Mouse (Mus musculus) ES-Bruce4 (cell line): ENCODE results near the gene Klrb1f.
"Not testable (repeated sequence)": the region's sequence is repeated elsewhere in the genome, so short reads cannot be mapped to it uniquely, and the experiment has no call there.

ENCODE experiments used
- CTCF ChIP-seq: IDR thresholded peaks from one replicate; pipeline ENCODE4 v1.8.1; 2011; ENCODE audit warnings: low read depth, low read length
- EP300 ChIP-seq: IDR thresholded peaks from 2 replicates; pipeline ENCODE4 v1.6.1; 2011; ENCODE audit warnings: low read depth, low read length; ENCODE audit not compliant: insufficient read depth
- POLR2A ChIP-seq: IDR thresholded peaks from one replicate; pipeline ENCODE4 v1.8.1; 2011; ENCODE audit warnings: low read length; ENCODE audit not compliant: insufficient read depth

DNA sequence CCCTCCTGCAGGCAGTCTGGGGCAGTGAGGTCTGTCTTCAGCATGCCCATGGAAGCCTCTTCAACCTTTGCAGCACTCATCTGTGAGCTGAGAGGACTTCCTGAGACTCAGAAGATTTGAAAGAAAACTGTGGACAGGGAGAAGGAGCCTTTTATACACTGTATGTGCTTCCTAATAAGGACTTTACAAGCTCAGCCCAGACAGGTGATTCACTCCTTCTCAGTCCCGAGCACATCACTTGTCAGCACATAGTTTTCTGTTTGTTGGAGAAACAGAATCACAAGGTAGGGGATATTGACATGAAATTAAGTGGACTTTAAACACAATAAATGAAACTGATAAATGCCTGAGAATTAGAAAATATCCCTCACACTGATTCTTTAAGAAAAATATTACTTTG is 55.1 kb downstream of the Klrb1f start, which contains the start of gene Clec2e:
- TF ChIP-seq CTCF, POLR2A, EP300: not testable (repeated sequence)
